Mouse (Mus musculus): ENCODE results near the gene Myo9a.
"Not testable (repeated sequence)": the region's sequence is repeated elsewhere in the genome, so short reads cannot be mapped to it uniquely, and the experiment has no call there.

GRCm38 (mm10) chr9:59806046-59806774 lies 55.5 kb downstream of the Myo9a start:
- not testable (repeated sequence) for TF ChIP-seq POLR2A (IDR thresholded peaks at IDR 0.05; ENCODE audit: low read depth, low read length); CTCF (conservative IDR thresholded peaks at IDR 0.05; ENCODE audit: insufficient read depth, insufficient read length, low read depth, low read length)
